Comparison of ENCODE assay signal across 7 mouse cellular contexts in the genomic region with DNA sequence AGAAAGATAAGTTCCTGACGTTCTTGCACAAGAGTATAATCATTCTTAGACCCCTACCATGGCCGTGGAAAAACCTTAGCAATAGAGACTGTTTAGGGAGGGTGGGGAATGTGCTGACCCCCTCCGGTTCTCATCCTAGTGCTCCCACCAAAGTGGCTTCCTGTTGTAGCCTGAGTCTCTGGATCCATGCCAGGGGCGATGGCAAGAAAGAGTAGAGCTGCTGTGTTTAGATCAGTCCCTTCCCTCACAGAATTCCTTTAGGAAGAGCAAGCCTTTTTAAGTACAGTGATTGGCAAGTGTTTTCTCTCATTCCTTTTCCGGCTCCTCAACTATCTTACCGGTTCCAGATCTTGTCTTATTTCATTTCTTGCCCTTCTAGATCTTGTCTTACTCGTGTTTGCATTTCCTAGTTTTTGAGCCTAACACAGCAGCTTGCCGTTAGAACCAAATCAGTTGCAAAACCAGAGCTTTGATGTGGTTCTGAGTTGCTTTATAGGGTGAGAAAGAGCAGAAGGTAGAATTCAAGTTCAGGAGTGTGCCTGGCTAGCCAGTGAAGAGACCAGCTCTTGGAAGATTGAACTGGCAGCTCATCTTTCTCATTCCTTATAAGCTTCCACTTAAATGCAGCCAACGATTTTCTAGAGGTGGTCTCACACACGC. TPM values are rescaled to one million over a fixed set of nuclear protein-coding genes. Genes with fewer than 3 reads are reported as not detected.
DNase-seq lines count a peak whose midpoint lies in the region; ATAC-seq lines count a peak whose summit lies in the region.

No protein-coding gene starts in this region.

- peaks cover 61% of the 10 kb centered on the region for H3K4me1 ChIP-seq in embryonic facial prominence, embryonic 10.5 days
- peaks cover 48% of the 10 kb centered on the region for H3K4me1 ChIP-seq in hindbrain, embryonic 14.5 days (replicated peaks; ENCODE audit: control insufficient read depth, insufficient read depth, low read length)
- H3K4me1 ChIP-seq in liver, embryonic 16.5 days (ENCODE audit: control insufficient read depth, low read depth, low read length) = peaks cover 38% of the 10 kb centered on the region
- peaks cover 26% of the 10 kb centered on the region; the same call in 1 of the 2 replicates for H3K4me1 ChIP-seq in stomach, embryonic 15.5 days

- peak overlapping the region; percentile 92 for H3K4me3 ChIP-seq in embryonic facial prominence, embryonic 10.5 days
- H3K4me3 ChIP-seq in hindbrain, embryonic 14.5 days (replicated peaks; ENCODE audit: low read length) = peak overlapping the region; percentile 89
- H3K4me3 ChIP-seq in liver, embryonic 16.5 days (ENCODE audit: low read depth, low read length) = peak overlapping the region; percentile 85
- peak overlapping the region; percentile 91 for H3K4me3 ChIP-seq in stomach, embryonic 15.5 days (replicated peaks)

- no peaks in the 10 kb centered on the region for H3K9me3 ChIP-seq in embryonic facial prominence, embryonic 10.5 days
- no peaks in the 10 kb centered on the region for H3K9me3 ChIP-seq in hindbrain, embryonic 14.5 days (ENCODE audit: control insufficient read depth, low read length)
- H3K9me3 ChIP-seq in liver, embryonic 16.5 days (replicated peaks; ENCODE audit: control insufficient read depth, low read length) = no peaks in the 10 kb centered on the region
- H3K9me3 ChIP-seq in stomach, embryonic 15.5 days = no peaks in the 10 kb centered on the region

- no peak for ATAC-seq in hindbrain, embryonic 14.5 days (ENCODE audit: low FRiP score)
- ATAC-seq in liver, embryonic 16.5 days (ENCODE audit: low read depth) = no peak
- no peak for ATAC-seq in stomach, embryonic 15.5 days (ENCODE audit: insufficient read depth, low FRiP score, low read depth)

- peak; percentile 59 for DNase-seq in thymus, postnatal 0 days (ENCODE audit: low spot score)
- no peak for DNase-seq in thymus, postnatal 4 days
- DNase-seq in embryonic facial prominence, embryonic 10.5 days (ENCODE audit: low spot score) = no peak
- DNase-seq in hindbrain, embryonic 14.5 days (ENCODE audit: low spot score) = peak; percentile 58
- no peak for DNase-seq in ovary, postnatal 10 days (ENCODE audit: low spot score)

- 41% methylated on average over 10 of the region's 10 CpGs for WGBS in embryonic facial prominence, embryonic 10.5 days
- WGBS in hindbrain, embryonic 14.5 days = 38% methylated on average over 10 of the region's 10 CpGs
- 33% methylated on average over 10 of the region's 10 CpGs for WGBS in liver, embryonic 16.5 days (ENCODE audit: insufficient replicate concordance)
- 30% methylated on average over 10 of the region's 10 CpGs for WGBS in stomach, embryonic 15.5 days

- H3K36me3 ChIP-seq in embryonic facial prominence, embryonic 10.5 days (replicated peaks) = peaks cover 14% of the 10 kb centered on the region
- no peaks in the 10 kb centered on the region for H3K36me3 ChIP-seq in hindbrain, embryonic 14.5 days (replicated peaks; ENCODE audit: control insufficient read depth, insufficient read depth)
- H3K36me3 ChIP-seq in liver, embryonic 16.5 days (ENCODE audit: control insufficient read depth, insufficient read depth) = no peaks in the 10 kb centered on the region
- H3K36me3 ChIP-seq in stomach, embryonic 15.5 days = no peaks in the 10 kb centered on the region

- H3K9ac ChIP-seq in hindbrain, embryonic 14.5 days = peak overlapping the region; percentile 94
- H3K9ac ChIP-seq in liver, embryonic 16.5 days (ENCODE audit: low read depth, low read length) = peak overlapping the region; percentile 89; the same call in 1 of the 2 replicates
- no peak overlapping the region for H3K9ac ChIP-seq in stomach, embryonic 15.5 days

- H3K27ac ChIP-seq in embryonic facial prominence, embryonic 10.5 days (replicated peaks) = no peak overlapping the region
- H3K27ac ChIP-seq in hindbrain, embryonic 14.5 days = no peak overlapping the region
- no peak overlapping the region for H3K27ac ChIP-seq in liver, embryonic 16.5 days (ENCODE audit: low read length)
- H3K27ac ChIP-seq in stomach, embryonic 15.5 days = no peak overlapping the region

- peaks cover 70% of the 10 kb centered on the region for H3K27me3 ChIP-seq in embryonic facial prominence, embryonic 10.5 days (replicated peaks; ENCODE audit: low read depth, poor library complexity, severe bottlenecking)
- peaks cover 4% of the 10 kb centered on the region; the same call in 1 of the 2 replicates for H3K27me3 ChIP-seq in hindbrain, embryonic 14.5 days (ENCODE audit: control insufficient read depth, insufficient read depth, low read length)
- peaks cover 9% of the 10 kb centered on the region; the same call in 1 of the 2 replicates for H3K27me3 ChIP-seq in liver, embryonic 16.5 days (ENCODE audit: control insufficient read depth, insufficient read depth, low read depth, low read length)
- peaks cover 11% of the 10 kb centered on the region; the same call in 1 of the 2 replicates for H3K27me3 ChIP-seq in stomach, embryonic 15.5 days (replicated peaks)

- peak overlapping the region; percentile 84 for H3K4me2 ChIP-seq in hindbrain, embryonic 14.5 days (replicated peaks)
- H3K4me2 ChIP-seq in liver, embryonic 16.5 days (ENCODE audit: low read depth, low read length) = peak overlapping the region; percentile 99
- H3K4me2 ChIP-seq in stomach, embryonic 15.5 days = peak overlapping the region; percentile 96

RNA-seq across cellular contexts. Expression of a gene that starts 1.9 kb away (rescaled TPM):
- polyA plus RNA-seq in thymus, postnatal 0 days (2015; fragmentation: Nextera tagmentation; extraction: Ambion mirVana) = 22.3 and 26.4 TPM in 2 replicates
- 15.8 and 16.8 TPM in 2 replicates for polyA plus RNA-seq in embryonic facial prominence, embryonic 10.5 days (2016; fragmentation: Nextera tagmentation; extraction: Ambion mirVana)
- polyA plus RNA-seq in hindbrain, embryonic 14.5 days (2014; fragmentation: Nextera tagmentation; extraction: Ambion mirVana) = 29.5 and 30.6 TPM in 2 replicates
- polyA plus RNA-seq in liver, embryonic 16.5 days (2015; fragmentation: Nextera tagmentation; extraction: Ambion mirVana) = 12.0 and 12.1 TPM in 2 replicates
- polyA plus RNA-seq in stomach, embryonic 15.5 days (2015; fragmentation: Nextera tagmentation; extraction: Ambion mirVana) = 22.6 and 23.1 TPM in 2 replicates

RNA-seq across cellular contexts. Expression of a gene that starts 15.0 kb away (rescaled TPM):
- polyA plus RNA-seq in thymus, postnatal 0 days (2015; fragmentation: Nextera tagmentation; extraction: Ambion mirVana) = 0.27 and 0.28 TPM in 2 replicates
- polyA plus RNA-seq in embryonic facial prominence, embryonic 10.5 days (2016; fragmentation: Nextera tagmentation; extraction: Ambion mirVana) = 0.29 and 0.41 TPM in 2 replicates
- 0.48 and 0.87 TPM in 2 replicates for polyA plus RNA-seq in hindbrain, embryonic 14.5 days (2014; fragmentation: Nextera tagmentation; extraction: Ambion mirVana)
- 0.26 and 0.37 TPM in 2 replicates for polyA plus RNA-seq in liver, embryonic 16.5 days (2015; fragmentation: Nextera tagmentation; extraction: Ambion mirVana)
- polyA plus RNA-seq in stomach, embryonic 15.5 days (2015; fragmentation: Nextera tagmentation; extraction: Ambion mirVana) = 1.4 and 1.5 TPM in 2 replicates

RNA-seq across cellular contexts. Expression of a gene that starts 19.2 kb away (rescaled TPM):
- 10.1 and 11.8 TPM in 2 replicates for polyA plus RNA-seq in thymus, postnatal 0 days (2015; fragmentation: Nextera tagmentation; extraction: Ambion mirVana)
- 0.41 and 0.44 TPM in 2 replicates for polyA plus RNA-seq in embryonic facial prominence, embryonic 10.5 days (2016; fragmentation: Nextera tagmentation; extraction: Ambion mirVana)
- polyA plus RNA-seq in hindbrain, embryonic 14.5 days (2014; fragmentation: Nextera tagmentation; extraction: Ambion mirVana) = 0.54 and 0.69 TPM in 2 replicates
- 2.3 and 3.0 TPM in 2 replicates for polyA plus RNA-seq in liver, embryonic 16.5 days (2015; fragmentation: Nextera tagmentation; extraction: Ambion mirVana)
- 1.5 and 1.8 TPM in 2 replicates for polyA plus RNA-seq in stomach, embryonic 15.5 days (2015; fragmentation: Nextera tagmentation; extraction: Ambion mirVana)

RNA-seq across cellular contexts. Expression of a gene that starts 25.1 kb away (rescaled TPM):
- polyA plus RNA-seq in thymus, postnatal 0 days (2015; fragmentation: Nextera tagmentation; extraction: Ambion mirVana) = 0.92 and 1.5 TPM in 2 replicates
- not detected in 2 replicates for polyA plus RNA-seq in embryonic facial prominence, embryonic 10.5 days (2016; fragmentation: Nextera tagmentation; extraction: Ambion mirVana)
- not detected in 2 replicates for polyA plus RNA-seq in hindbrain, embryonic 14.5 days (2014; fragmentation: Nextera tagmentation; extraction: Ambion mirVana)
- polyA plus RNA-seq in liver, embryonic 16.5 days (2015; fragmentation: Nextera tagmentation; extraction: Ambion mirVana) = 0.85 TPM in 1 of 2 replicates, not detected in the other
- polyA plus RNA-seq in stomach, embryonic 15.5 days (2015; fragmentation: Nextera tagmentation; extraction: Ambion mirVana) = 28.1 and 31.4 TPM in 2 replicates

RNA-seq across cellular contexts. Expression of a gene that starts 32.1 kb away (rescaled TPM):
- 0.07 and 0.09 TPM in 2 replicates for polyA plus RNA-seq in thymus, postnatal 0 days (2015; fragmentation: Nextera tagmentation; extraction: Ambion mirVana)
- 1.2 and 1.4 TPM in 2 replicates for polyA plus RNA-seq in embryonic facial prominence, embryonic 10.5 days (2016; fragmentation: Nextera tagmentation; extraction: Ambion mirVana)
- 65.8 and 79.2 TPM in 2 replicates for polyA plus RNA-seq in hindbrain, embryonic 14.5 days (2014; fragmentation: Nextera tagmentation; extraction: Ambion mirVana)
- 0.19 TPM in 2 replicates for polyA plus RNA-seq in liver, embryonic 16.5 days (2015; fragmentation: Nextera tagmentation; extraction: Ambion mirVana)
- polyA plus RNA-seq in stomach, embryonic 15.5 days (2015; fragmentation: Nextera tagmentation; extraction: Ambion mirVana) = 2.8 and 3.3 TPM in 2 replicates

Comparison
In these comparisons a context has a peak if more than half of its experiments do, and no peak if none do; other contexts are left out.
1. DNase-seq: peak in thymus, postnatal 0 days (single experiment) and hindbrain, embryonic 14.5 days (single experiment); none in thymus, postnatal 4 days (single experiment), embryonic facial prominence, embryonic 10.5 days (single experiment) and ovary, postnatal 10 days (single experiment).
2. Peak in every context shown above with its lines, with median percentiles within 50 percentile points of each other: H3K4me3 ChIP-seq and H3K4me2 ChIP-seq.